22 mouse cellular contexts compared by ENCODE assay signal in the genomic region with DNA sequence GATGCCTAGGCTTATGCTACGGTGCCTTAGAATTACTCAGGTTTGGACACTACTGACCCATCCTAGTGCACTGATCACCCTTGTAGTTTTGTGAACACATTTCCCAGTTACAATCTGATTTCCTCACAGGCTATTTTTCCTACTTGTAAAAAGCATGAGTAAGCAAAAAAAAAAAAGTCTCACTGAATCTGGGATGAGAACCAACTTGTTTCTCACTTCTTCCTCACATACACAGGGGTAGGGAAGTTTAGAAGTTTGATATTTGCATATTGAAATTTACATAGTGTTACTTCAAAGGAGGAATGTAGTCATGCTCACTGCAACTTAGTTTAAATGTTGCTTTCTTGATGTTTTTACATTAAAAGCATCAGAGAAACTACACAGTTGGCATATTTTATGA. TPM values are rescaled to one million over a fixed set of nuclear protein-coding genes. Genes with fewer than 3 reads are reported as not detected.
A peak's percentile ranks its signal among the peaks of the same experiment; 100 is the strongest.
DNase-seq lines count a peak whose midpoint lies in the region; ATAC-seq and TF ChIP-seq lines count a peak whose summit lies in the region.
"Had no signal": no experiment of that assay in that cellular context is flagged by ENCODE, and none has a peak within 500 bp of the region (broad histone marks: within the 10 kb centered on the region; RNA-seq: fewer than 3 reads in every experiment).

No protein-coding gene starts in this region.

- no peaks in the 10 kb centered on the region for H3K9me3 ChIP-seq in forebrain, embryonic 16.5 days (ENCODE audit: control insufficient read depth, low read length)
- H3K9me3 ChIP-seq in forebrain, embryonic 15.5 days, result no peaks in the 10 kb centered on the region
- H3K9me3 ChIP-seq in CH12.LX (replicated peaks; ENCODE audit: low read length), result no peaks in the 10 kb centered on the region
- H3K9me3 ChIP-seq: embryonic facial prominence, embryonic 12.5 days; heart, embryonic 13.5 days; hindbrain, embryonic 12.5 days had no signal

- TF ChIP-seq POLR2A in CH12.LX (IDR thresholded peaks at IDR 0.05; ENCODE audit: low read depth, low read length), result no peak

- no peak overlapping the region for H3K9ac ChIP-seq in forebrain, embryonic 16.5 days (replicated peaks; ENCODE audit: low read depth, low read length)
- no peak overlapping the region for H3K9ac ChIP-seq in forebrain, embryonic 15.5 days (replicated peaks)
- no peak overlapping the region for H3K9ac ChIP-seq in CH12.LX (ENCODE audit: insufficient read depth, low read depth)
- H3K9ac ChIP-seq: embryonic facial prominence, embryonic 12.5 days; heart, embryonic 13.5 days; hindbrain, embryonic 12.5 days had no signal

- WGBS in forebrain, embryonic 16.5 days, result 81% methylated on average over 1 of the region's 1 CpGs
- 92% methylated on average over 1 of the region's 1 CpGs for whole genome bisulfite sequencing in forebrain, embryonic 15.5 days

- no peak for TF ChIP-seq RAD21 in CH12.LX (IDR thresholded peaks at IDR 0.05; ENCODE audit: low read depth, low read length)

- H3K79me2 ChIP-seq in CH12.LX (replicated peaks; ENCODE audit: control insufficient read depth, extremely low read depth, insufficient read depth, poor library complexity, severe bottlenecking), result no peaks in the 10 kb centered on the region

- peaks cover 11% of the 10 kb centered on the region; the same call in 1 of the 2 replicates for H3K36me3 ChIP-seq in forebrain, embryonic 16.5 days (ENCODE audit: control insufficient read depth, insufficient read depth)
- peaks cover 40% of the 10 kb centered on the region for H3K36me3 ChIP-seq in forebrain, embryonic 15.5 days
- H3K36me3 ChIP-seq in CH12.LX (replicated peaks in 1 of 2; ENCODE audit: control insufficient read depth in 1 of 2, insufficient read depth in 1 of 2, low read length in 1 of 2), result peaks cover 18 to 71% of the 10 kb centered on the region in 2 experiments

- DNase-seq in 3T3-L1 (ENCODE audit: low read depth, low spot score), result peak; percentile 22
- peak; percentile 37 for DNase-seq in CH12.LX (ENCODE audit: extremely low read depth)
- DNase-seq in adipocyte (ENCODE audit: low spot score), result peak; percentile 44
- no peak for DNase-seq in gastrocnemius, adult 8-10 months (ENCODE audit: low spot score in 2 of 2)
- no peak for DNase-seq in kidney, adult 8-10 months
- no peak for DNase-seq in gastrocnemius, postnatal 25 days
- DNase-seq: adrenal gland, postnatal 10 days; cerebellum, adult 11-12 months; cerebellum, adult 9-10 months; cerebellum, postnatal 25 days; gastrocnemius, postnatal 10 days; heart, adult 2 months; heart, postnatal 36 days; kidney, adult 11 months had no signal

- peak; percentile 59 for ATAC-seq in forebrain, embryonic 16.5 days
- ATAC-seq in forebrain, embryonic 15.5 days (replicated peaks), result no peak
- ATAC-seq: CD4-positive, CD25-positive, alpha-beta regulatory T cell, adult 4 months; forebrain, embryonic 14.5 days; hindbrain, embryonic 16.5 days had no signal

- H3K4me3 ChIP-seq in forebrain, embryonic 16.5 days (replicated peaks; ENCODE audit: low read length), result no peak overlapping the region
- no peak overlapping the region for H3K4me3 ChIP-seq in forebrain, embryonic 15.5 days
- no peak overlapping the region for H3K4me3 ChIP-seq in CH12.LX (replicated peaks in 1 of 3; ENCODE audit: low read depth in 2 of 3, low read length in 2 of 3, poor library complexity in 1 of 3)
- H3K4me3 ChIP-seq: embryonic facial prominence, embryonic 12.5 days; heart, adult 2 months; heart, embryonic 13.5 days; hindbrain, embryonic 12.5 days had no signal

- no peak for TF ChIP-seq CTCF in CH12.LX (conservative IDR thresholded peaks at IDR 0.05 in 1 of 2, IDR thresholded peaks at IDR 0.05 in 1 of 2; ENCODE audit: low read depth in 2 of 2, low read length in 2 of 2)

- TF ChIP-seq EP300 in CH12.LX (IDR thresholded peaks at IDR 0.05; ENCODE audit: low read length), result peak; percentile 60

- H3K4me1 ChIP-seq in forebrain, embryonic 16.5 days (replicated peaks; ENCODE audit: control insufficient read depth, insufficient read depth, low read length), result no peaks in the 10 kb centered on the region
- no peaks in the 10 kb centered on the region for H3K4me1 ChIP-seq in forebrain, embryonic 15.5 days
- H3K4me1 ChIP-seq in CH12.LX (ENCODE audit: control insufficient read depth in 1 of 2, insufficient read depth in 2 of 2), result peaks cover 0 to 18% of the 10 kb centered on the region in 2 experiments; a peak in 2 of 4 replicates
- H3K4me1 ChIP-seq: embryonic facial prominence, embryonic 12.5 days; heart, embryonic 13.5 days; hindbrain, embryonic 12.5 days had no signal

- no peaks in the 10 kb centered on the region for H3K27me3 ChIP-seq in forebrain, embryonic 16.5 days (replicated peaks; ENCODE audit: control insufficient read depth, insufficient read depth, low read length)
- no peaks in the 10 kb centered on the region for H3K27me3 ChIP-seq in forebrain, embryonic 15.5 days
- H3K27me3 ChIP-seq in CH12.LX (replicated peaks), result no peaks in the 10 kb centered on the region
- H3K27me3 ChIP-seq: embryonic facial prominence, embryonic 12.5 days; heart, embryonic 13.5 days; hindbrain, embryonic 12.5 days had no signal

- no peak overlapping the region for H3K4me2 ChIP-seq in forebrain, embryonic 16.5 days (ENCODE audit: low read length)
- H3K4me2 ChIP-seq in forebrain, embryonic 15.5 days (replicated peaks), result no peak overlapping the region
- H3K4me2 ChIP-seq in CH12.LX (ENCODE audit: insufficient read depth, low read depth, poor library complexity, severe bottlenecking), result peak overlapping the region; percentile 15; the same call in 1 of the 2 replicates
- H3K4me2 ChIP-seq: embryonic facial prominence, embryonic 12.5 days; heart, embryonic 13.5 days; hindbrain, embryonic 12.5 days had no signal

- no peak overlapping the region for H3K27ac ChIP-seq in forebrain, embryonic 16.5 days (ENCODE audit: low read length)
- no peak overlapping the region for H3K27ac ChIP-seq in forebrain, embryonic 15.5 days (replicated peaks)
- H3K27ac ChIP-seq in CH12.LX (ENCODE audit: insufficient read depth, low read depth), result peak overlapping the region; percentile 61
- H3K27ac ChIP-seq: embryonic facial prominence, embryonic 12.5 days; heart, adult 2 months; heart, embryonic 13.5 days; hindbrain, embryonic 12.5 days had no signal

- dilution Hi-C loops in CH12.LX (cut with MboI; ENCODE audit: extremely low pct_ligation_motif_present, extremely low pct_unique_long_range_greater_than_20kb, low sequenced_read_pairs), result no loop called here

- in situ Hi-C loops in CH12.LX (cut with MboI; ENCODE audit: low pct_ligation_motif_present, low pct_unique_long_range_greater_than_20kb, low sequenced_read_pairs), result no loop called here

TF ChIP-seq in CH12.LX, 34 proteins besides CTCF, POLR2A, EP300 and RAD21:
- TF ChIP-seq PAX5 (IDR thresholded peaks at IDR 0.05; ENCODE audit: low read length), result no peak
- no peak for TF ChIP-seq HCFC1 (IDR thresholded peaks at IDR 0.05; ENCODE audit: low read depth, low read length)
- TF ChIP-seq TBP (conservative IDR thresholded peaks at IDR 0.05; ENCODE audit: low read depth, low read length), result no peak
- TF ChIP-seq MAFK (IDR thresholded peaks at IDR 0.05; ENCODE audit: insufficient replicate concordance, low read length), result peak; percentile 98
- TF ChIP-seq JUND (conservative IDR thresholded peaks at IDR 0.05; ENCODE audit: low read depth, low read length), result 0 out of 2 replicates have a peak, but pooled peaks have one; percentile 50
- TF ChIP-seq IRF4 (IDR thresholded peaks at IDR 0.05; ENCODE audit: low read depth, low read length), result no peak
- TF ChIP-seq KAT2A (IDR thresholded peaks at IDR 0.05; ENCODE audit: insufficient replicate concordance, low read length), result no peak
- no peak for TF ChIP-seq TCF12 (IDR thresholded peaks at IDR 0.05; ENCODE audit: low read depth, low read length)
- no peak for TF ChIP-seq NELFE (IDR thresholded peaks at IDR 0.05; ENCODE audit: low read depth, low read length)
- TF ChIP-seq MYC (IDR thresholded peaks at IDR 0.05; ENCODE audit: low read depth, low read length), result no peak
- no peak for TF ChIP-seq USF2 (conservative IDR thresholded peaks at IDR 0.05; ENCODE audit: low read depth, low read length)
- peak; percentile 89 for TF ChIP-seq ZNF384 (IDR thresholded peaks at IDR 0.05; ENCODE audit: low read depth, low read length)
- no peak for TF ChIP-seq SIN3A (IDR thresholded peaks at IDR 0.05; ENCODE audit: low read length)
- no peak for TF ChIP-seq RCOR1 (conservative IDR thresholded peaks at IDR 0.05; ENCODE audit: low read depth, low read length)
- no peak; the same call in 1 of the 2 replicates for TF ChIP-seq ETS1 (conservative IDR thresholded peaks at IDR 0.05; ENCODE audit: low read depth, low read length)
- TF ChIP-seq JUN (IDR thresholded peaks at IDR 0.05; ENCODE audit: insufficient read depth, low read depth, low read length), result no peak
- no peak for TF ChIP-seq ZMIZ1 (IDR thresholded peaks at IDR 0.05; ENCODE audit: low read depth, low read length)
- TF ChIP-seq BHLHE40 (IDR thresholded peaks at IDR 0.05; ENCODE audit: low read depth, low read length), result no peak

RNA-seq across cellular contexts. Expression of a gene that starts 38.2 kb away (rescaled TPM):
- polyA plus RNA-seq in forebrain, embryonic 16.5 days (2015; fragmentation: Nextera tagmentation; extraction: Ambion mirVana), result 25.2 and 26.4 TPM in 2 replicates
- 22.7 and 23.8 TPM in 2 replicates for polyA plus RNA-seq in forebrain, embryonic 15.5 days (2015; fragmentation: Nextera tagmentation; extraction: Ambion mirVana)
- 14.2 and 19.4 TPM in 2 replicates for total RNA-seq in CH12.LX (2012; rRNA removed)
- total RNA-seq in CH12.LX (2014; rRNA removed), result 29.0 and 35.7 TPM in 2 replicates
- polyA plus RNA-seq in CH12.LX (2012; ENCODE audit: insufficient read length, low read depth), result 26.0 and 27.6 TPM in 2 replicates
- total RNA-seq in gastrocnemius, adult 8-10 months (2022), result 10 to 100 TPM in 1 of 4 experiments, 1 to 10 TPM in 3; 8.6 to 12.1 (median 9.3) TPM
- 10 to 100 TPM; 13.2 to 16.0 TPM for total RNA-seq in gastrocnemius, postnatal 25 days (2021)

Comparison
In these comparisons a context has a peak if more than half of its experiments do, and no peak if none do; other contexts are left out.
1. DNase-seq: peak in 3T3-L1 (single experiment), CH12.LX (single experiment) and adipocyte (single experiment); none in gastrocnemius, adult 8-10 months (0 of 2), kidney, adult 8-10 months (0 of 2) and gastrocnemius, postnatal 25 days (single experiment).